Mouse (Mus musculus): ENCODE measurements at regions not wholly inside any gene's neighbourhood (a gene's known extent, or its start where the extent isn't known, plus 50 kb on each side); places are given as distances from the start of the nearest gene placed in this dataset.

- DNase-seq (ENCODE audit: low spot score) = no peak
Observed at GRCm38 (mm10) chr2:166354391-166354790, 198.9 kb upstream of the Sulf2 start.

- no peak for DNase-seq (ENCODE audit: low spot score)
Observed at GRCm38 (mm10) chr2:166353447-166354111, 198.1 kb upstream of the Sulf2 start.

GRCm38 (mm10) chr2:166351984-166352383 is 196.5 kb upstream of the Sulf2 start:
- no peak for DNase-seq (ENCODE audit: low spot score)

GRCm38 (mm10) chr2:166351581-166351980 is 196.1 kb upstream of the Sulf2 start:
- DNase-seq (ENCODE audit: low spot score) = no peak

- no peak for DNase-seq (ENCODE audit: low spot score)
Observed at GRCm38 (mm10) chr2:166348654-166349053, 193.2 kb upstream of the Sulf2 start.

GRCm38 (mm10) chr2:166346421-166347182 is 191.1 kb upstream of the Sulf2 start:
- DNase-seq (ENCODE audit: low spot score) = no peak

GRCm38 (mm10) chr2:166343551-166344340 is 188.3 kb upstream of the Sulf2 start:
- no peak for DNase-seq (ENCODE audit: low spot score)

- peak; percentile 54 for DNase-seq (ENCODE audit: low spot score)
Observed at GRCm38 (mm10) chr2:166342407-166342806, 186.9 kb upstream of the Sulf2 start.

- DNase-seq (ENCODE audit: low spot score) = no peak
Observed at GRCm38 (mm10) chr2:166340196-166340595, 184.7 kb upstream of the Sulf2 start.

GRCm38 (mm10) chr2:166339427-166339826 is 184.0 kb upstream of the Sulf2 start:
- no peak for DNase-seq (ENCODE audit: low spot score)

GRCm38 (mm10) chr2:166338396-166339085 is 183.1 kb upstream of the Sulf2 start:
- DNase-seq (ENCODE audit: low spot score) = no peak

- DNase-seq (ENCODE audit: low spot score) = no peak
Observed at GRCm38 (mm10) chr2:166337666-166338065, 182.2 kb upstream of the Sulf2 start.

- DNase-seq (ENCODE audit: low spot score) = no peak
Observed at GRCm38 (mm10) chr2:166335702-166336101, 180.2 kb upstream of the Sulf2 start.

GRCm38 (mm10) chr2:166334559-166334958 is 179.1 kb upstream of the Sulf2 start:
- DNase-seq (ENCODE audit: low spot score) = no peak

GRCm38 (mm10) chr2:166333818-166334217 is 178.4 kb upstream of the Sulf2 start:
- DNase-seq (ENCODE audit: low spot score) = no peak

- DNase-seq (ENCODE audit: low spot score) = peak; percentile 15
Observed at GRCm38 (mm10) chr2:166332748-166333417, 177.4 kb upstream of the Sulf2 start.

GRCm38 (mm10) chr2:166331192-166331591 is 175.7 kb upstream of the Sulf2 start:
- DNase-seq (ENCODE audit: low spot score) = no peak

- no peak for DNase-seq (ENCODE audit: low spot score)
Observed at GRCm38 (mm10) chr2:166330364-166330763, 174.9 kb upstream of the Sulf2 start.

GRCm38 (mm10) chr2:166329556-166330340 is 174.3 kb upstream of the Sulf2 start:
- no peak for DNase-seq (ENCODE audit: low spot score)

GRCm38 (mm10) chr2:166326932-166327331 is 171.5 kb upstream of the Sulf2 start:
- DNase-seq (ENCODE audit: low spot score) = no peak

- DNase-seq (ENCODE audit: low spot score) = no peak
Observed at GRCm38 (mm10) chr2:166324954-166325353, 169.5 kb upstream of the Sulf2 start.
